Mouse (Mus musculus): ENCODE results near the gene Fads6.

DNA sequence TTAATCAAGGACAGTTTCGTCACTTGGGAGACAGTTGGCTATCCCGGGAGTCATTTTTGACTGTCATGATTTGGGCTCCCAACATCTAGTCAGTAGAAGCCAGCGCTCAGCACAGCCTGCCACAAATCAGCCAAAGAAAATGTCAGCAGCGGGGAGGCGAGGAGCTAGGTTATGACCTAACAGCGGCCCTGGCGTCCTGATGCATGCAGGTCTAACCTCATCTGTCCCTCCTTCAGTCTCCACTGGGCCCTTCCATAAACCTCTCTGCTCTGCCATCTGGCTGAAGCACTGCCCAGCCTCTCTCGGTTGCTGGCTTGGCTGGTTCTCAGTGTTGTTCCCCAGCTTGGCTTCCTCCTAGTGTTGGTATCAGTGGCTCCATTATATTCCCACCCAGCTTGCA is 15.2 kb downstream of the Fads6 start:
- 0 out of 2 replicates have a peak, but pooled peaks have one; percentile 28 for TF ChIP-seq POLR2A (IDR thresholded peaks at IDR 0.05; ENCODE audit: extremely low read depth, insufficient read depth, low read length)
- no peak for TF ChIP-seq CTCF (IDR thresholded peaks at IDR 0.05; ENCODE audit: extremely low read depth, insufficient read depth, low read length)

Measured in cortical plate, adult 2 months (tissue).